Mouse (Mus musculus) layer of hippocampus, postnatal 10 days (tissue): ENCODE results near the gene Aqp11. TPM values are rescaled to one million over a fixed set of nuclear protein-coding genes. Genes with fewer than 3 reads are reported as not detected.

Experiments
- DNase-seq, 2 experiments: peaks; one replicate each; pipeline ENCODE4 v3.0.0; 2021; ENCODE audit warnings: low spot score in 2 of 2
- long read RNA-seq: library from polyadenylated mRNA; stranded (forward); transcript quantifications from one replicate; pipeline ENCODE4 v2.0.0, GENCODE M21; 2023
- total RNA-seq, 2 experiments: library from RNA; stranded (reverse); gene quantifications; 2 replicates each; pipeline ENCODE4 v1.2.3; 2021

The Aqp11 gene
- 10 to 100 TPM; 39.7 to 39.9 TPM for total RNA-seq
- long read RNA-seq, transcript Aqp11-205 (3 exons, 3,737 nt): major isoform, 41 of 48 reads
- long read RNA-seq, partial matches to known transcripts: 0 of 48 reads
- long read RNA-seq, other reads (novel, unspliced or antisense): 7 of 48 reads

GRCm38 (mm10) chr7:97737638-97738456 lies at the start of gene Aqp11:
Gene Aqp11, minus strand, starts transcription at chr7:97738289.
- DNase-seq: peak; percentile 70 to 80

GRCm38 (mm10) chr7:97783523-97783922 lies 45.4 kb upstream of the Aqp11 start:
- DNase-seq: no peak

- DNase-seq: no peak
Measured at GRCm38 (mm10) chr7:97781496-97781895, 43.4 kb upstream of the Aqp11 start.

GRCm38 (mm10) chr7:97780815-97781214 lies 42.7 kb upstream of the Aqp11 start:
- no peak for DNase-seq

GRCm38 (mm10) chr7:97780222-97780621 lies 42.1 kb upstream of the Aqp11 start:
- no peak for DNase-seq

GRCm38 (mm10) chr7:97777191-97777590 lies 39.1 kb upstream of the Aqp11 start:
- no peak for DNase-seq

- DNase-seq: no peak
Measured at GRCm38 (mm10) chr7:97775923-97776322, 37.8 kb upstream of the Aqp11 start.

GRCm38 (mm10) chr7:97775380-97775779 lies 37.3 kb upstream of the Aqp11 start:
- DNase-seq: no peak

GRCm38 (mm10) chr7:97770841-97771620 lies 32.9 kb upstream of the Aqp11 start:
- no peak for DNase-seq

- DNase-seq: no peak
Measured at GRCm38 (mm10) chr7:97769020-97769419, 30.9 kb upstream of the Aqp11 start.

- DNase-seq: peak in 1 of 2 experiments; percentile 12
Measured at GRCm38 (mm10) chr7:97767841-97768240, 29.8 kb upstream of the Aqp11 start.

GRCm38 (mm10) chr7:97766406-97767166 lies 28.5 kb upstream of the Aqp11 start:
- DNase-seq: no peak

GRCm38 (mm10) chr7:97765963-97766347 lies 27.9 kb upstream of the Aqp11 start:
- no peak for DNase-seq

GRCm38 (mm10) chr7:97765181-97765962 lies 27.3 kb upstream of the Aqp11 start:
- no peak for DNase-seq

GRCm38 (mm10) chr7:97764591-97764990 lies 26.5 kb upstream of the Aqp11 start:
- no peak for DNase-seq

GRCm38 (mm10) chr7:97756967-97757881 lies 19.1 kb upstream of the Aqp11 start:
- peak in 1 of 2 experiments; percentile 29 for DNase-seq

GRCm38 (mm10) chr7:97749207-97750190 lies 11.4 kb upstream of the Aqp11 start:
- no peak for DNase-seq

GRCm38 (mm10) chr7:97748527-97749206 lies 10.6 kb upstream of the Aqp11 start:
- DNase-seq: no peak
